Mouse (Mus musculus): Measurements from ENCODE around the gene Pttg1.

The Pttg1 gene

GRCm38 (mm10) chr11:43371807-43372206, 54.2 kb downstream of the Pttg1 start:
- DNase-seq, result no peak
